In the genomic region with DNA sequence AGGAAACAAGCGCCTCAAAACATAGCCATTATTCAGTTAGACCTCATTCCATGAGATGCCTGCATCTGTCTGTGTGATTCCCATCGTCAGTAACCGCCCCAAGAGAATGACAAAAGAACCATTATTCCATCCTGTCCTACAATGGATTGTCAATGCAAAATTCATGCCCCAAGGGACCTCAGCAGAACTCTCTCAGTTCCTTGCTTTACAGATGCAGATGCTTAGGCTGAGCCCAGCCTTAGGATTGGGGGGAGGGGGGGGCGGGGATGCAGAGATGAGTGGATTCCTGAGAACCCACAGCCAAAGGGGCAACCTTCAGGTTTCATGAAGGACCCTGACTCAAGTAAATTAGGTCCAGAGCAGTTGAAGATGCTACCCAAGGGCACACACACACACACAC, we compare ENCODE assay signal across 8 mouse cellular contexts.
DNase-seq lines count a peak whose midpoint lies in the region; ATAC-seq and TF ChIP-seq lines count a peak whose summit lies in the region.
"Had no signal": no experiment of that assay in that cellular context is flagged by ENCODE, and none has a peak within 500 bp of the region (broad histone marks: within the 10 kb centered on the region; RNA-seq: fewer than 3 reads in every experiment).

No protein-coding gene starts in this region.

- no peak for ATAC-seq in forebrain, postnatal 0 days
- ATAC-seq in activated CD4-positive, CD25-positive, alpha-beta regulatory T cell, adult 4 months: no peak

- H3K36me3 ChIP-seq in CH12.LX (replicated peaks in 1 of 2; ENCODE audit: control insufficient read depth in 1 of 2, insufficient read depth in 1 of 2, low read length in 1 of 2) (no peaks in the 10 kb centered on the region), ES-E14 (ENCODE audit: control insufficient read depth, insufficient read depth, low read length, poor library complexity, severe bottlenecking) (peaks cover 13% of the 10 kb centered on the region)
- no peaks in the 10 kb centered on the region for H3K36me3 ChIP-seq in forebrain, postnatal 0 days (ENCODE audit: insufficient read depth)

- no peaks in the 10 kb centered on the region for H3K27me3 ChIP-seq in CH12.LX (replicated peaks)
- no peaks in the 10 kb centered on the region for H3K27me3 ChIP-seq in forebrain, postnatal 0 days (ENCODE audit: insufficient read depth, low read length)

- peak overlapping the region; percentile 98; the same call in 1 of the 2 replicates for H3K4me2 ChIP-seq in CH12.LX (ENCODE audit: insufficient read depth, low read depth, poor library complexity, severe bottlenecking)
- H3K4me2 ChIP-seq in forebrain, postnatal 0 days (ENCODE audit: low read depth): peak overlapping the region; percentile 99

- H3K27ac ChIP-seq in CH12.LX (ENCODE audit: insufficient read depth, low read depth) (no peak overlapping the region), ES-E14 (ENCODE audit: insufficient read depth, low read depth, low read length, poor library complexity, severe bottlenecking) (peak overlapping the region; percentile 100)
- H3K27ac ChIP-seq in forebrain, postnatal 0 days (ENCODE audit: low read depth, low read length): no peak overlapping the region

- dilution Hi-C loops in CH12.LX (cut with MboI; ENCODE audit: extremely low pct_ligation_motif_present, extremely low pct_unique_long_range_greater_than_20kb, low sequenced_read_pairs): no loop called here

- 15% methylated on average over 4 of the region's 4 CpGs for WGBS in forebrain, postnatal 0 days

- DNase-seq in CH12.LX (ENCODE audit: extremely low read depth) (peak; percentile 64), ES-E14 (ENCODE audit: low read depth, low spot score) (peak; percentile 87)
- no peak for DNase-seq in forebrain, postnatal 0 days
- peak; percentile 67 for DNase-seq in mesoderm, embryonic 11.5 days (ENCODE audit: low read depth, low spot score)
- DNase-seq in right cerebral cortex, adult 18-20 months: no peak
- DNase-seq in urinary bladder, adult 2 months (ENCODE audit: low spot score): no peak
- DNase-seq: gastrocnemius, postnatal 14 days had no signal

- no peak for TF ChIP-seq POLR2A in CH12.LX (IDR thresholded peaks at IDR 0.05; ENCODE audit: low read depth, low read length)

- TF ChIP-seq RAD21 in CH12.LX (IDR thresholded peaks at IDR 0.05; ENCODE audit: low read depth, low read length): no peak

- TF ChIP-seq CTCF in CH12.LX (conservative IDR thresholded peaks at IDR 0.05 in 1 of 2, IDR thresholded peaks at IDR 0.05 in 1 of 2; ENCODE audit: low read depth in 2 of 2, low read length in 2 of 2): no peak
- no peak for TF ChIP-seq CTCF in forebrain, postnatal 0 days (IDR thresholded peaks at IDR 0.05; ENCODE audit: low read depth)

- H3K79me2 ChIP-seq in CH12.LX (replicated peaks; ENCODE audit: control insufficient read depth, extremely low read depth, insufficient read depth, poor library complexity, severe bottlenecking): no peaks in the 10 kb centered on the region

- H3K4me1 ChIP-seq in CH12.LX (ENCODE audit: control insufficient read depth in 1 of 2, insufficient read depth in 2 of 2) (peaks cover 3 to 43% of the 10 kb centered on the region in 2 experiments), ES-E14 (ENCODE audit: control insufficient read depth in 2 of 2, insufficient read depth in 2 of 2, low read length in 2 of 2, poor library complexity in 1 of 2) (peaks cover 13% of the 10 kb centered on the region in 2 experiments)
- H3K4me1 ChIP-seq in forebrain, postnatal 0 days (ENCODE audit: insufficient read depth): 0 out of 2 replicates have a peak, but pooled peaks cover 5% of the 10 kb centered on the region

- in situ Hi-C loops in CH12.LX (cut with MboI; ENCODE audit: low pct_ligation_motif_present, low pct_unique_long_range_greater_than_20kb, low sequenced_read_pairs): loop anchor here (10.0 to 25.0 kb wide), 3 partner anchors 71 to 316 kb away; a partner anchor contains a TSS
- in situ Hi-C loops in ES-E14 (cut with MboI; ENCODE audit: low sequenced_read_pairs in 2 of 2, unreplicated experiment in 2 of 2): loop anchor here in 1 of 2 experiments (25.0 kb wide), 1 partner anchor 291 kb away; no protein-coding TSS in a partner anchor

- no peak; the same call in 1 of the 2 replicates for TF ChIP-seq EP300 in CH12.LX (IDR thresholded peaks at IDR 0.05; ENCODE audit: low read length)

- H3K9me3 ChIP-seq in CH12.LX (replicated peaks; ENCODE audit: low read length) (no peaks in the 10 kb centered on the region), ES-E14 (ENCODE audit: control insufficient read depth, insufficient read depth, low read depth, low read length) (peaks cover 8% of the 10 kb centered on the region)
- no peaks in the 10 kb centered on the region for H3K9me3 ChIP-seq in forebrain, postnatal 0 days (ENCODE audit: low read length)

- H3K4me3 ChIP-seq in CH12.LX (replicated peaks in 1 of 3; ENCODE audit: low read depth in 2 of 3, low read length in 2 of 3, poor library complexity in 1 of 3) (peak overlapping the region in 1 of 3 experiments; percentile 35), ES-E14 (ENCODE audit: insufficient read depth in 1 of 2, low read depth in 1 of 2, low read length in 2 of 2, poor library complexity in 1 of 2, severe bottlenecking in 1 of 2) (peak overlapping the region; percentile 86 to 93; a peak in 3 of 4 replicates)
- H3K4me3 ChIP-seq in forebrain, postnatal 0 days (ENCODE audit: low read depth, low read length): peak overlapping the region; percentile 59

- H3K9ac ChIP-seq in CH12.LX (ENCODE audit: insufficient read depth, low read depth): no peak overlapping the region
- peak overlapping the region; percentile 29; the same call in 1 of the 2 replicates for H3K9ac ChIP-seq in ES-E14 (ENCODE audit: insufficient read depth, low read depth, low read length, poor library complexity, severe bottlenecking)
- H3K9ac ChIP-seq in forebrain, postnatal 0 days: peak overlapping the region; percentile 67; the same call in 1 of the 2 replicates

TF ChIP-seq in CH12.LX, 34 proteins besides CTCF, POLR2A, EP300 and RAD21:
- TF ChIP-seq IRF4 (IDR thresholded peaks at IDR 0.05; ENCODE audit: low read depth, low read length) (peak; percentile 45; the same call in 1 of the 2 replicates), TCF12 (IDR thresholded peaks at IDR 0.05; ENCODE audit: low read depth, low read length) (0 out of 2 replicates have a peak, but pooled peaks have one; percentile 15), NRF1 (IDR thresholded peaks at IDR 0.05; ENCODE audit: low read depth, low read length) (no peak), CHD2 (IDR thresholded peaks at IDR 0.05; ENCODE audit: low read length) (peak; percentile 57; the same call in 1 of the 2 replicates)
TF ChIP-seq in CH12.LX: peak in this region for 3.

TF ChIP-seq in ES-E14, 5 proteins besides CTCF, POLR2A, EP300 and RAD21:
- TF ChIP-seq CHD2 (IDR thresholded peaks at IDR 0.05; ENCODE audit: low read depth, low read length) (peak; percentile 64), MAFK (IDR thresholded peaks at IDR 0.05; ENCODE audit: insufficient read depth, low read depth, low read length) (no peak), ZNF384 (IDR thresholded peaks at IDR 0.05; ENCODE audit: low read depth, low read length) (no peak)
TF ChIP-seq in ES-E14: peak in this region for 1.

Comparison
In these comparisons a context has a peak if more than half of its experiments do, and no peak if none do; other contexts are left out.
1. DNase-seq: peak in CH12.LX (single experiment), ES-E14 (single experiment) and mesoderm, embryonic 11.5 days (single experiment); none in forebrain, postnatal 0 days (single experiment), right cerebral cortex, adult 18-20 months (single experiment) and urinary bladder, adult 2 months (single experiment).